Mouse (Mus musculus) midbrain, postnatal 0 days (tissue): ENCODE measurements at regions not wholly inside any gene's neighbourhood (a gene's known extent, or its start where the extent isn't known, plus 50 kb on each side); places are given as distances from the start of the nearest gene placed in this dataset.

Experiments
- ATAC-seq: fragments of 200-750 bp; cut with Nextera tagmentation; 2 replicates; pipeline ENCODE4 v1.8.0; 2017; ENCODE audit warnings: moderate number of reproducible peaks, mild to moderate bottlenecking, moderate TSS enrichment, moderate library complexity; ENCODE audit not compliant: low FRiP score
- DNase-seq: peaks from one replicate; pipeline ENCODE4 v3.0.0-alpha.2; 2015; ENCODE audit warnings: low spot score
- H3K27ac ChIP-seq: fragments of 300-500 bp; sonication (generic); 2 replicates; pipeline ENCODE4 v1.5.1; 2014; ENCODE audit warnings: low read depth, mild to moderate bottlenecking, low read length, mixed read lengths
- H3K27me3 ChIP-seq: fragments of 300-500 bp; sonication (generic); 2 replicates; pipeline ENCODE4 v1.6.1; 2014; ENCODE audit warnings: low read length, control low read depth, mixed read lengths; ENCODE audit not compliant: insufficient read depth
- H3K36me3 ChIP-seq: fragments of 300-500 bp; sonication (generic); 2 replicates; pipeline ENCODE4 v1.6.1; 2014; ENCODE audit warnings: low read length, control low read depth, mixed read lengths; ENCODE audit not compliant: insufficient read depth
- H3K4me1 ChIP-seq: fragments of 300-500 bp; sonication (generic); 2 replicates; pipeline ENCODE4 v1.6.1; 2014; ENCODE audit warnings: mild to moderate bottlenecking, control low read depth, antibody characterized with exemption, low read length, mixed read lengths; ENCODE audit not compliant: insufficient read depth
- H3K4me2 ChIP-seq: fragments of 300-500 bp; sonication (generic); 2 replicates; pipeline ENCODE4 v1.6.1; 2014; ENCODE audit warnings: low read depth, mild to moderate bottlenecking, low read length, mixed read lengths; ENCODE audit not compliant: poor library complexity, severe bottlenecking
- H3K4me3 ChIP-seq: fragments of 300-500 bp; sonication (generic); 2 replicates; pipeline ENCODE4 v1.5.1; 2014; ENCODE audit warnings: low read depth, mild to moderate bottlenecking, low read length, moderate library complexity
- H3K9ac ChIP-seq: fragments of 300-500 bp; sonication (generic); replicated peaks from 2 replicates; pipeline ENCODE4 v1.6.1; 2014; ENCODE audit warnings: mild to moderate bottlenecking, low read length, moderate library complexity, mixed read lengths; ENCODE audit not compliant: poor library complexity, severe bottlenecking
- H3K9me3 ChIP-seq: fragments of 300-500 bp; sonication (generic); 2 replicates; pipeline ENCODE4 v1.6.1; 2016; ENCODE audit warnings: low read length, control low read depth
- CTCF ChIP-seq: IDR thresholded peaks from 2 replicates; pipeline ENCODE4 v1.5.1; 2016; ENCODE audit warnings: antibody characterized with exemption, mild to moderate bottlenecking
- WGBS: fragments of 180-500 bp; shearing (Covaris S2); extraction: QIAGEN DNeasy Blood & Tissue Kit; methylation state at CpG from one replicate; pipeline ENCODE4 v1.1.7; 2014; 5-methylcytosine and 5-hydroxymethylcytosine counted together

GRCm38 (mm10) chrX:11131253-11131652, 167.8 kb upstream of the H2al1a start:
- ATAC-seq (no peak), DNase-seq (no peak)
- 75% methylated on average over 2 of the region's 2 CpGs for WGBS
- Histone ChIP-seq H3K4me2 (no peak overlapping the region), H3K27ac (no peak overlapping the region), H3K36me3 (no peaks in the 10 kb centered on the region), H3K27me3 (no peaks in the 10 kb centered on the region), H3K9me3 (no peaks in the 10 kb centered on the region), H3K4me1 (no peaks in the 10 kb centered on the region), H3K4me3 (no peak overlapping the region), H3K9ac (no peak overlapping the region)
- TF ChIP-seq CTCF: no peak

- H3K4me1 ChIP-seq: no peaks in the 10 kb centered on the region
- no peaks in the 10 kb centered on the region for H3K36me3 ChIP-seq
- H3K4me2 ChIP-seq: no peak overlapping the region
- no peaks in the 10 kb centered on the region for H3K27me3 ChIP-seq
- no peak overlapping the region for H3K27ac ChIP-seq
- ATAC-seq (no peak), DNase-seq (peak; percentile 52)
- H3K9me3 ChIP-seq: no peaks in the 10 kb centered on the region
- TF ChIP-seq CTCF: no peak
- H3K9ac ChIP-seq: no peak overlapping the region
- whole genome bisulfite sequencing: 64% methylated on average over 8 of the region's 8 CpGs
- H3K4me3 ChIP-seq: no peak overlapping the region
Observed at GRCm38 (mm10) chrX:11139971-11140421, 159.1 kb upstream of the H2al1a start.

GRCm38 (mm10) chrX:11141294-11141693, 157.8 kb upstream of the H2al1a start:
- Histone ChIP-seq H3K27me3 (no peaks in the 10 kb centered on the region), H3K9ac (no peak overlapping the region), H3K4me1 (no peaks in the 10 kb centered on the region), H3K27ac (no peak overlapping the region), H3K36me3 (no peaks in the 10 kb centered on the region), H3K4me2 (no peak overlapping the region), H3K4me3 (no peak overlapping the region), H3K9me3 (no peaks in the 10 kb centered on the region)
- 79% methylated on average over 1 of the region's 1 CpGs for WGBS
- DNase-seq (no peak), ATAC-seq (no peak)
- TF ChIP-seq CTCF: 0 out of 2 replicates have a peak, but pooled peaks have one; percentile 6

- Histone ChIP-seq H3K4me2 (no peak overlapping the region), H3K4me3 (no peak overlapping the region), H3K9ac (no peak overlapping the region), H3K36me3 (no peaks in the 10 kb centered on the region), H3K9me3 (no peaks in the 10 kb centered on the region), H3K4me1 (no peaks in the 10 kb centered on the region), H3K27ac (no peak overlapping the region), H3K27me3 (no peaks in the 10 kb centered on the region)
- WGBS: 65% methylated on average over 2 of the region's 2 CpGs
- DNase-seq (peak; percentile 60), ATAC-seq (peak; percentile 34; the same call in 1 of the 2 replicates)
- TF ChIP-seq CTCF: no peak
Observed at GRCm38 (mm10) chrX:11158416-11158815, 140.6 kb upstream of the H2al1a start.

- ATAC-seq: no peak
- DNase-seq: no peak
- no peaks in the 10 kb centered on the region for H3K4me1 ChIP-seq
- no peaks in the 10 kb centered on the region for H3K9me3 ChIP-seq
- H3K27ac ChIP-seq: no peak overlapping the region
- H3K27me3 ChIP-seq: no peaks in the 10 kb centered on the region
- no peak overlapping the region for H3K4me3 ChIP-seq
- H3K36me3 ChIP-seq: no peaks in the 10 kb centered on the region
- H3K9ac ChIP-seq: no peak overlapping the region
- TF ChIP-seq CTCF: no peak
- no peak overlapping the region for H3K4me2 ChIP-seq
- WGBS: 83% methylated on average over 3 of the region's 3 CpGs
Observed at GRCm38 (mm10) chrX:11170416-11170815, 128.6 kb upstream of the H2al1a start.

GRCm38 (mm10) chrX:11180194-11180816, 118.8 kb upstream of the H2al1a start:
- no peaks in the 10 kb centered on the region for H3K9me3 ChIP-seq
- no peak for DNase-seq
- no peaks in the 10 kb centered on the region for H3K4me1 ChIP-seq
- no peaks in the 10 kb centered on the region for H3K36me3 ChIP-seq
- no peak overlapping the region for H3K9ac ChIP-seq
- 76% methylated on average over 7 of the region's 7 CpGs for WGBS
- no peak overlapping the region for H3K27ac ChIP-seq
- H3K4me2 ChIP-seq: no peak overlapping the region
- no peak overlapping the region for H3K4me3 ChIP-seq
- H3K27me3 ChIP-seq: no peaks in the 10 kb centered on the region
- TF ChIP-seq CTCF: no peak
- ATAC-seq: no peak
